Mouse (Mus musculus): ENCODE measurements around the gene Mzt1. TPM values are rescaled to one million over a fixed set of nuclear protein-coding genes. Genes with fewer than 3 reads are reported as not detected.

The Mzt1 gene
- polyA plus RNA-seq (2012; rRNA removed) = 63.3 and 67.9 TPM in 2 replicates

- H3K4me1 ChIP-seq (ENCODE audit: control insufficient read depth, insufficient read depth, low read length) = peaks cover 6% of the 10 kb centered on the region
- peak within 1 kb of the TSS; percentile 77 for H3K4me3 ChIP-seq (ENCODE audit: insufficient read depth, low read length)
- 0 out of 2 replicates have a peak within 1 kb of the TSS, but pooled peaks have one; percentile 61 for H3K27ac ChIP-seq (ENCODE audit: insufficient read depth, low read length)
- 0 out of 2 replicates have a peak, but pooled peaks have one; percentile 28 for TF ChIP-seq POLR2A (IDR thresholded peaks at IDR 0.05; ENCODE audit: extremely low read depth, insufficient read depth, low read length)
- TF ChIP-seq CTCF (IDR thresholded peaks at IDR 0.05; ENCODE audit: extremely low read depth, insufficient read depth, low read length) = no peak
Measured at GRCm38 (mm10) chr14:99046031-99046781, at the start of gene Mzt1, which contains the start of gene Bora. TSS of gene Mzt1 (minus strand) at chr14:99046134. TSS of gene Bora (plus strand) at chr14:99046222.

- no peak overlapping the region for H3K27ac ChIP-seq (ENCODE audit: insufficient read depth, low read length)
- TF ChIP-seq CTCF (IDR thresholded peaks at IDR 0.05; ENCODE audit: extremely low read depth, insufficient read depth, low read length) (no peak), POLR2A (IDR thresholded peaks at IDR 0.05; ENCODE audit: extremely low read depth, insufficient read depth, low read length) (no peak)
- H3K4me1 ChIP-seq (ENCODE audit: control insufficient read depth, insufficient read depth, low read length) = no peaks in the 10 kb centered on the region
- no peak overlapping the region for H3K4me3 ChIP-seq (ENCODE audit: insufficient read depth, low read length)
Measured at GRCm38 (mm10) chr14:99088947-99089346, 43.0 kb upstream of the Mzt1 start.

- H3K4me3 ChIP-seq (ENCODE audit: insufficient read depth, low read length) = no peak overlapping the region
- H3K27ac ChIP-seq (ENCODE audit: insufficient read depth, low read length) = no peak overlapping the region
- TF ChIP-seq POLR2A (IDR thresholded peaks at IDR 0.05; ENCODE audit: extremely low read depth, insufficient read depth, low read length) (no peak), CTCF (IDR thresholded peaks at IDR 0.05; ENCODE audit: extremely low read depth, insufficient read depth, low read length) (no peak)
- no peaks in the 10 kb centered on the region for H3K4me1 ChIP-seq (ENCODE audit: control insufficient read depth, insufficient read depth, low read length)
Measured at GRCm38 (mm10) chr14:99071146-99071545, 25.2 kb upstream of the Mzt1 start.

GRCm38 (mm10) chr14:99063091-99063490 lies 17.2 kb upstream of the Mzt1 start:
- no peak overlapping the region for H3K27ac ChIP-seq (ENCODE audit: insufficient read depth, low read length)
- no peak for TF ChIP-seq CTCF (IDR thresholded peaks at IDR 0.05; ENCODE audit: extremely low read depth, insufficient read depth, low read length)
- no peak for TF ChIP-seq POLR2A (IDR thresholded peaks at IDR 0.05; ENCODE audit: extremely low read depth, insufficient read depth, low read length)
- H3K4me1 ChIP-seq (ENCODE audit: control insufficient read depth, insufficient read depth, low read length) = peaks cover 2% of the 10 kb centered on the region; the same call in 1 of the 2 replicates
- no peak overlapping the region for H3K4me3 ChIP-seq (ENCODE audit: insufficient read depth, low read length)

GRCm38 (mm10) chr14:99060616-99061015 lies 14.7 kb upstream of the Mzt1 start:
- TF ChIP-seq CTCF (IDR thresholded peaks at IDR 0.05; ENCODE audit: extremely low read depth, insufficient read depth, low read length) = no peak
- no peak for TF ChIP-seq POLR2A (IDR thresholded peaks at IDR 0.05; ENCODE audit: extremely low read depth, insufficient read depth, low read length)
- no peak overlapping the region for H3K27ac ChIP-seq (ENCODE audit: insufficient read depth, low read length)
- 0 out of 2 replicates have a peak overlapping the region, but pooled peaks have one; percentile 8 for H3K4me3 ChIP-seq (ENCODE audit: insufficient read depth, low read length)

GRCm38 (mm10) chr14:99058959-99059586 lies 13.1 kb upstream of the Mzt1 start:
- peaks cover 2% of the 10 kb centered on the region; the same call in 1 of the 2 replicates for H3K4me1 ChIP-seq (ENCODE audit: control insufficient read depth, insufficient read depth, low read length)
- no peak for TF ChIP-seq CTCF (IDR thresholded peaks at IDR 0.05; ENCODE audit: extremely low read depth, insufficient read depth, low read length)
- no peak for TF ChIP-seq POLR2A (IDR thresholded peaks at IDR 0.05; ENCODE audit: extremely low read depth, insufficient read depth, low read length)
- H3K4me3 ChIP-seq (ENCODE audit: insufficient read depth, low read length) = no peak overlapping the region
- no peak overlapping the region for H3K27ac ChIP-seq (ENCODE audit: insufficient read depth, low read length)

More at GRCm38 (mm10) chr14:99060616-99061015, 14.7 kb upstream of the Mzt1 start:
- H3K4me1 ChIP-seq (ENCODE audit: control insufficient read depth, insufficient read depth, low read length) = peaks cover 2% of the 10 kb centered on the region; the same call in 1 of the 2 replicates

- TF ChIP-seq CTCF (IDR thresholded peaks at IDR 0.05; ENCODE audit: extremely low read depth, insufficient read depth, low read length) (no peak), POLR2A (IDR thresholded peaks at IDR 0.05; ENCODE audit: extremely low read depth, insufficient read depth, low read length) (no peak)
- Histone ChIP-seq H3K27ac (ENCODE audit: insufficient read depth, low read length) (no peak overlapping the region), H3K4me3 (ENCODE audit: insufficient read depth, low read length) (peak overlapping the region; percentile 77), H3K4me1 (ENCODE audit: control insufficient read depth, insufficient read depth, low read length) (peaks cover 6% of the 10 kb centered on the region)
Measured at GRCm38 (mm10) chr14:99046782-99047181, 848 bp upstream of the Mzt1 start.

- 0 out of 2 replicates have a peak overlapping the region, but pooled peaks have one; percentile 61 for H3K27ac ChIP-seq (ENCODE audit: insufficient read depth, low read length)
- peak overlapping the region; percentile 77 for H3K4me3 ChIP-seq (ENCODE audit: insufficient read depth, low read length)
- TF ChIP-seq POLR2A (IDR thresholded peaks at IDR 0.05; ENCODE audit: extremely low read depth, insufficient read depth, low read length) = no peak
- TF ChIP-seq CTCF (IDR thresholded peaks at IDR 0.05; ENCODE audit: extremely low read depth, insufficient read depth, low read length) = no peak
- H3K4me1 ChIP-seq (ENCODE audit: control insufficient read depth, insufficient read depth, low read length) = peaks cover 6% of the 10 kb centered on the region
Measured at GRCm38 (mm10) chr14:99045378-99046030, 430 bp downstream of the Mzt1 start.

- TF ChIP-seq CTCF (IDR thresholded peaks at IDR 0.05; ENCODE audit: extremely low read depth, insufficient read depth, low read length) (no peak), POLR2A (IDR thresholded peaks at IDR 0.05; ENCODE audit: extremely low read depth, insufficient read depth, low read length) (no peak)
- Histone ChIP-seq H3K27ac (ENCODE audit: insufficient read depth, low read length) (no peak overlapping the region), H3K4me1 (ENCODE audit: control insufficient read depth, insufficient read depth, low read length) (peaks cover 6% of the 10 kb centered on the region), H3K4me3 (ENCODE audit: insufficient read depth, low read length) (no peak overlapping the region; the same call in none of the 2 replicates)
Measured at GRCm38 (mm10) chr14:99044718-99045117, 1.2 kb downstream of the Mzt1 start.
